Mouse (Mus musculus) layer of hippocampus, adult 11-12 months (tissue): ENCODE data around the gene Pamr1.

ENCODE experiments used
- DNase-seq: peaks from one replicate; pipeline ENCODE4 v3.0.0; 2022; ENCODE audit warnings: low spot score

The Pamr1 gene

DNA sequence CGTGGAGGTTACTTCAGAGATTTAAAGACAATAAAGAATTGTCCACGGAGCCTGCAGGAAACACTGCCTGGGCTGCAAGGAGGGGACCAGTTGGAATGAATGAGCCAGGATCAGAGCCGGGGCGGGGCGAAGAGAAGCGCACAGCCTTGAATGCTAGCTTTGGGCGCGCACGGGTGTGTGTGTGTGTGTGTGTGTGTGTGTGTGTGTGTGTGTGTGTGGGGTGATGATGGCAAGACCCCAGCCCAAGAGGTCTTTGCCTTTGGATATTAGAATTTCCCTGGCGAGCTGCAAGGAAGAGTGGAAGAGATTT is 109.7 kb downstream of the Pamr1 start:
- peak; percentile 43 for DNase-seq

DNA sequence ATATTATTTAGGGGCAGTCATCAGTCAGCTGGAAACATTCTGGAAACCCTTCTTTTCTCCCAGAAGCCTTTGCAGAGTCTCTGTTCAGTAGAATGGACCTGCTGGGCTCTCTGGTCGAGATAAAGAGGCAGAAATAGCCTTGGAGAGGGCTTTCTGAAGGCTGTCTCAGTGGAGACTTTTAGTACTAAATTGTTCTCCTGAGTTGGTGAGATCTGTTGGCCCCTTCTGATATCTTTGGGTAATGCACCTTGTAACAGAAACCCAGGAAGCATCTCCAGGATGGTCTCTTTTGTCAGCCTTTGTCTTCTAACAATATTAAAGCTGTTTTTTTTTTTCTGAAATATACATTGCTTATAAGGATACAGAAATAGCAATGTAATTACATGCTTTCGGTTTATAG is 111.2 kb downstream of the Pamr1 start:
- DNase-seq = no peak

DNA sequence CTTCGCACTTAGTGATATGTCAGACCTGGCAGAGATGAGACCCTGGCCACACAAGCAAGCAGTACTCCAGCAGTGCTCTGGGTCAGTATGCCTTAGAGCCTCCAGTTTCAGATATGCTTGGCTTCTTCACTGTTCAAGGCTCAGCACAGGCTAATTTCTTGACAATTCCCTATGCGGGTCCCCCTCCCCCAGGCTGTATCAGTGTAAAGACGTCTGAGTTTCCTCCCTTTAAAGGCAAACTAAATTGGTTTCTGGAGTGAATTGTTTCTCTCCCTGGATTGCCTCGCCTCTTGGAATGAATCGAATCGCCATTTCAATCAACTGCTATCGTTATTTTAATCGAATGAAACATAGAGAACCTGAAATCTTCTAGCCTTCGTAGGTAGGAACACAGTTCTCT is 113.1 kb downstream of the Pamr1 start:
- DNase-seq = no peak

DNA sequence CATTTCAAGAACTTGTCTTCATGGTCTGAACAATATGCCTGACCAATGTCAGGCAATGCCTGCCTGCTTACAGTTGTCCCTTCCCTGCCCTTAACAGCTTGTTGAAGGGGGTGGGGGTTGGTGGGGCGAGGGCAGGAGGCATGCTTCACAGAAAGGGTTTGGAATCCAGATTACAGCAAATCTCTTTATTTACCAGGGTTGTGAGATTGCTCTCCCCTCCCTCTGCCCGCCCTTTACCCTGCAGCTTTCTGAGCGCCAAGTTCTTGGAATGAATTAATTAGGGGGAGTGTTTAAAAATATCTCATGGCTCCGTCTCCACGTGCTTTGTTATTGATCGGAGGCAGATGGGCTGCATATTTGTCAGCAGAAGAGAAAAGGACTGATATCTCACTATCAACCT is 113.5 kb downstream of the Pamr1 start:
- DNase-seq = no peak

DNA sequence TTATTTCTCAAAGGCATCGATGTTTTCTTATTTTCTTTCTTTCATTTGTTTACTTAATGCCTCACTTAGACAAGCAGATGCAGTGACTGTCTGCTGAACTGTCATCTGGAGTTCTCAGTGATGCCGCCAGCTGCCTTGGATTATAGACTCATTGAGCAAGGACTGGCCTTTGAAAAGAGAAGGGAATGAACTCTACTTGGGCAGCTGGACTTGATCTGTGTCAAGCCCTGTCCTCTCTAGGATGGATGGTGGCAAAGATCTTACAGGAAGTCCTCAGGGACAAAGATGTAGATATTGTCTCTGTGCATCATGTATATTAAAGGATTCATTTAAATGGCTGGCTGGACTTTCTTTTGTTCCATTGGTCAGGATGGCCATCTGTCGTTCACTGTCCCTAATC is 114.1 kb downstream of the Pamr1 start:
- DNase-seq = no peak

DNA sequence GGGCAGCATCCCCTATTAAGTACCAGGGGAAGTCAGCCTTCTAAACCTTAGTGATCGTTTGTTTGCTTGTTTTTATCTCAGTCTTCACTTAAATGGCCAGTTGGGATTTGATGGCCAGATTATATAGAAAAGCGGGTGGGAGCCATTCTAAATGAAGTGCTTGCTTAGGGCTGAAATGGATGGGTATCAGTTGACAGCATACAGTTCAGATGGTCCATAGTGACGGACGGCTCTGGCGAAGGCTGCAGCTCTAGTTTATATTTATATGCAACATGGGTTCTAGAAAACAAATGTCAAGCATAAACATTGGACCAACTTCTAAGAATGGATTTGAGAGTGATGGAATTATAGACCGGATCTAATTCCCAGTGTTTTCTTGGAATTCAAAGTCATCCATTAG is 118.2 kb downstream of the Pamr1 start:
- DNase-seq = no peak

DNA sequence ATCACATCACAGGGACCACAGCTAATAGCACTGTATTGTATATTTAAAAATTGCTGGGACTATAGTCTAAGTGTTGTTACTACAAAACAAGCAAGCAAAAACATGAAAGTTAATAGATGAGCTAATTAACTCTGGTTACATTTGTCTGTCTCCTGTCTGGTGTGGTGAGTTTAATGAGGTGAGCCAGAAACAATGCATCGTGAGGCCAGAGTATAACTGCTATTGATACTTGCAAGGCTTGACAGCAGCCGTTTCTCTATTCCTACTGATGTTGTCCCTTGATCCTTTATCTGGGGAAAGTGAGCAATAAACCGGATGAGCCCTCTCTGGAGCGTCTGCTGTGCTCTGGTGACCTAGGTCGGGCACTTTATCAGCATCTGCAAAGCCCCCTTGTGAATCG is 119.8 kb downstream of the Pamr1 start:
- no peak for DNase-seq

DNA sequence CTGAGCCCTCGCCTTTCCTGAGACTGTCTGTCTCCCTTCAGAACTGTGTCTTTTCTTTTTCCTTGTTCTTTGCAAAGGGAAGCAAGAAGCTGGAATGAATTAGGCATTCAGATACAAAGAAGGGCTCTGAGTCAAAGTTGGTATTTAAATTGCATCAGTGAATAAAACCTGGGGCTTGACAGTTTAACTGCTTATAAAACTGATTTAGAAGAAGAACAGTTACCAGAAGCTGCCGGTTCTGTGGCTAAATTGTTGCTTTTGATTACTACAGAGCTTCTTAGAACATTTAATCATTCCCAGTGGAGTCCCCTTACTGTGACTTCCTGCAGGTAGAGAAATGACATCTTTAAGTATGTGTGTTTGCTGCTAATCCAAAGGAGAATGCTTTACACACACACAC is 124.8 kb downstream of the Pamr1 start:
- DNase-seq = no peak

DNA sequence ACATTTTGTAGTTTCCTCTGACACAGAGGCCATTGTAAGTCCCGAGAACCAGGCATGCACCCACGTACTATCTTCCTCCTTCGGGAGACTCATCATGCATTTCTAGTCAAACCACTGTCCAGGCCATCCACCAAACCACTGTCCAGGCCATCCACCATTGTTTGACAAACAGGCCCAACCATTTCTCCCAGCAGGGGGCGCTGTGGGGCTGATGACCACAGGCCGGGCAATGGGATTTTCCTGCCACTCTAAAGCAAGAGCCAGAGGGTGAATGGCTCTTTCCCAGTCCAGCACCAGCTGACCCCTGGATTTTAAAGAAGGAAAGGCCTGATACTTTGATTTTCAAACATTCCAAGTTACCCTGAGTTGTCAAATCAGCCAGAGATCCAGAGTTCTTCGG is 125.5 kb downstream of the Pamr1 start:
- peak; percentile 77 for DNase-seq

DNA sequence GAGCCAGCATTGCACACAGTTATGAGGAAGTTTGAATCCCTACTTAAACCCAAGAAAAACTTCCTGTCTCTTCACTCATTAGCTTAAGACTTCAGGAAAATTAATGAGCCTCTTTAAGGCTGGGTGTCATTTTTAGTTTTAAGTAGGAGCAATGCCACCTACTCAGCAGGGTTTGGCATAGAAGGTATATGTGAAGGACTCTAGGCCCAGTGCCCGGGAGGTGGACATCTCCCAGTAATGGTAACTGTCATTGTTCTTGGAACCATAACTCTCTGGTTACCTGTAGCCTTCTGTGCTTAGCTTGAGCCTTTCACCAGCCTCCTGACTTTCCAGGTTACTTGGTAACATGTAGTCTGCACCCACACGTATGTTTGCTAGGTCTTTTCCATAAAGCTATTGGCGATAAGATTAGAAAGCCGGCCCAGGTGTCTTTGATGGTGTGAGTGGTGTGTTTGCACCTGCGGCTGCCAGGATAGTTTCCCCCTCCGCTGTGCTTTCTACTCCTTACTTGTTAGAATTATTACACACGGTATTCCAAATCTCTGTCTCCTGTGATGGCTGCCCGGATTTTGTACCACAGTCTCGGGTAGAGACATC is 127.0 kb downstream of the Pamr1 start:
- DNase-seq = no peak

DNA sequence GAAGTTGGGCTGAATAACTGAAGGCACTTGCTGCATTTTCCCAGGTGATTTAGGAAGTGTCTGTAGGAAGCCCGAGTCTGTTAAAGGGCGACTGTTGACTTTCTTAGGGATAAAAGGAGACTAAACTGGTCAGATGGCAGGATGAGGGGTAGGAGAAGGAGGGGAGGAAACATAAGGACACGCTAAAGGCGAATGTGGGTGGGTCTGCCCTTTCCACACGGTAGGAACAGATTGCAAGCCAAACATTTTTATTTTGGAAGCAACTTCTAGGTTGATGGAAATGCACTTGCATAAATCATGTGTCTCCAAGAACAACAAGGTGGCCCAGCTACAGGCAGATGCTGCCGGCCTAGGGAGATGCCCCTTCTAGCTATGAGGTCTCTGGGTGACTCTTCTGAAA is 127.6 kb downstream of the Pamr1 start:
- DNase-seq = no peak

DNA sequence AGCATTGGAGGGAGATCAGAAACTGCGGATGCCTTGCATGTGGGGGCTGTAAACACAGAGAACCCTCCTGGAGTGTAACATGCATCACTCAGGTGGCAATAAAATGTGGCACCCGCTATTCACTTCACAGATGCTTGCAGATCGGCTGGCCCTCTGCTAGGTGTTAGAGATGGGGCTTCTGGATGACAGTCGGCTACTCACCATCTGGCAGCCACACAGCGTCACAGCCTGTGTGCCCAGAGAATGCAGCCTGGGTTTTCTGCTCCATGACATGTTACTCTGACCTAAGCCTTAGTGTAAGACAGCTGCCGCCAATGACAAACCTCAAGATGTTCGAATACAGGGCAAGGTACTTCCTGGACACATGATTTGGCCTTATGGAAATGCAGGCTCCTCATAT is 131.5 kb downstream of the Pamr1 start:
- DNase-seq = no peak

DNA sequence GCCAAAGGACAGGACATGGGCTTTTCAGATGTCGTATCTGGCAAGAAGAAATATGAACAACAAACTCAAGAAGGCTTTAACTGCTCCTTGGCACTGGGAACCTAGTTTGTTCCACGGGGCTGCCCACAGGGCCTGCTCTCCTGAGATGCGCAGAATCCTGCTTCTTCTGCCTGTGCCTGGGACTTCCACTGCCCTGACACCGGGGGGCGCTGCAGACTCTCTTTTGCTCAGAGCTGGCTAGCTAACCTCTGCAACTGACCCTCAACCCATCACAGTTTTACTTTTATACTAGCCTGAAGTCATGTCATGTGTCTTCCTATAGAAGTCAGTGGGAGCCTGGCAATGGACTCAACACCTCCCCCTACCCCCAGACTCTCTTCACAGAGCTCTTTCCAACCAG is 132.4 kb downstream of the Pamr1 start:
- DNase-seq = no peak

DNA sequence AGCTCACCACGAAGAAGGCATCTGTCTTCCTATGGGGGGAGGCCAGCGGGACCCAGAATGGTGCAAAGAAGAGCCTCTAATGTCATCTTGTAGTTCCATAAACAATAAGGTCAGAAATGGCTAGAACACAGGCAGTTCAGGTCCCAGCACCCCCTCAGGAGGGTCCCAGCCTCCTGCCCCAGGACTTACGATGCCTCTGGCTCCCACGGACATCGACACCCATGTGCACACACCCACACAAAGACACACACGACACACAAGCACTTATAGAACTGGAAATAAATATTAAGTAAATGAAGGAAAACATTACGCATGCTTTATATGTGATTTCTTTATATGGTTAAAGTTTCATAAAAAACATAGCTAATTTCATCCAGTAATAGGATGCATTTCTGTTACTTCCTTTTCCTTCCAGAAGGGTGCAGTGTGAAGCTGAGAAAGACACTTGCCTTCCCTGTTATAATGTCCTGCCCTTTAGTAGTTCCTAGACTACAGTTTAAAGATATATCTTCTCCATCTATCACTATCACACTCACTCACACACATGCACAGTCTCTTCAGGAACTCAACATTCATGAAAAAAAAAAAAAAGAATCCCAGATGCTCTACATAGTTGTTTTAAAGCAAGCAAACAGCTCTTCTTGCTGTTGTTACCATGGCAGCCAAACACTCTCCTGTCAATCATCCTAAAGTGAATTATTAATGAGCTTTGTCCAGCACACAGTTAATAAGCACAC is 135.7 kb downstream of the Pamr1 start:
- DNase-seq = no peak

DNA sequence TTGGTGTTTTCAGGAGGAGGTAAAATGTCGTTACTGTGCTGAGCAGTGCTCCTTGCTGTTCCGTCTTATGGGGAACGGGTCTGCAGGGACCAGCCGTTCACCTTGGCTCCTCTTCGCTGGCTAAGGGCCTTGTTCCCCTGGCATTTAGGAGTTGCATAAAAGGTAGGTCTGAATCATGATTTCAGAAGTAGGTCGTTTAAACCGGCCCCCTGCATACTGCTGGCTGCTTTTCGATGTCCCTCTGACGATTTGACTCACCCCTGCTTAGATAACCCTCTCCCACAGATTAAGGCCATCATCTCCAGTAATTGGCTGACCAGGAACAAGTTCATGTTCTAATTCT is 136.3 kb downstream of the Pamr1 start:
- DNase-seq = no peak
